Mouse (Mus musculus) cerebellum, adult 2 months (tissue): ENCODE results near the gene Snorc. TPM values are rescaled to one million over a fixed set of nuclear protein-coding genes. Genes with fewer than 3 reads are reported as not detected.

Experiments used
- DNase-seq, 2 experiments: peaks; one replicate each; pipeline ENCODE4 v3.0.0; 2021
- H3K27ac ChIP-seq: fragments of 200-500 bp; 2 replicates; pipeline ENCODE4 v1.5.1; 2012; ENCODE audit warnings: low read length, control low read depth, inconsistent platforms; ENCODE audit not compliant: insufficient read depth
- H3K27me3 ChIP-seq: fragments of 200-500 bp; 2 replicates; pipeline ENCODE4 v1.6.1; 2012; ENCODE audit warnings: inconsistent platforms, mild to moderate bottlenecking, low read length, moderate library complexity; ENCODE audit not compliant: control insufficient read depth, insufficient read depth
- H3K4me1 ChIP-seq: fragments of 200-500 bp; 2 replicates; pipeline ENCODE4 v1.6.1; 2011; ENCODE audit warnings: low read length; ENCODE audit not compliant: control insufficient read depth, insufficient read depth
- H3K4me3 ChIP-seq: fragments of 200-500 bp; replicated peaks from 2 replicates; pipeline ENCODE3; 2011; ENCODE audit warnings: mild to moderate bottlenecking, low read depth, low read length, control low read depth; ENCODE audit not compliant: insufficient read depth
- CTCF ChIP-seq: fragments of 200-500 bp; IDR thresholded peaks from 2 replicates; pipeline ENCODE4 v1.5.1; 2011; ENCODE audit warnings: low read depth, mild to moderate bottlenecking, control low read depth, low read length, moderate library complexity, borderline replicate concordance; ENCODE audit not compliant: insufficient read depth
- POLR2A ChIP-seq: fragments of 200-500 bp; IDR thresholded peaks from 2 replicates; pipeline ENCODE4 v1.6.1; 2011; ENCODE audit warnings: low read length, control low read depth, borderline replicate concordance; ENCODE audit not compliant: insufficient read depth
- WGBS: fragments of 180-500 bp; shearing (Covaris S2); methylation state at CpG from one replicate; pipeline ENCODE4 v1.1.7; 2018; 5-methylcytosine and 5-hydroxymethylcytosine counted together
- polyA plus RNA-seq: library from polyadenylated mRNA; depleted of rRNA; stranded (reverse); fragments of >200 nt; gene quantifications from 2 replicates; pipeline ENCODE4 v1.2.3, GENCODE M21; 2012; rRNA removed

Gene Snorc
- polyA plus RNA-seq, 1 experiment = 0.59 TPM

GRCm38 (mm10) chr1:87521523-87521922 is 51.5 kb downstream of the Snorc start:
- DNase-seq = peak; percentile 25 to 44
- no peak for TF ChIP-seq POLR2A
- TF ChIP-seq CTCF = no peak
- WGBS = 9% methylated on average over 1 of the region's 1 CpGs
- Histone ChIP-seq H3K27me3 (no peaks in the 10 kb centered on the region), H3K4me1 (peaks cover 6% of the 10 kb centered on the region; the same call in 1 of the 2 replicates), H3K27ac (no peak overlapping the region), H3K4me3 (no peak overlapping the region)

- Histone ChIP-seq H3K27me3 (no peaks in the 10 kb centered on the region), H3K4me3 (no peak overlapping the region), H3K4me1 (peaks cover 11% of the 10 kb centered on the region), H3K27ac (no peak overlapping the region)
- DNase-seq = no peak
- TF ChIP-seq CTCF (no peak), POLR2A (no peak)
- 94% methylated on average over 7 of the region's 7 CpGs for WGBS
Measured at GRCm38 (mm10) chr1:87525041-87525440, 55.0 kb downstream of the Snorc start.

Other genes with a start within 250 kb of the Snorc start
- gene Efhd1, start 205.9 kb upstream of the Snorc start, polyA plus RNA-seq = 61.8 and 65.7 TPM in 2 replicates
- gene Gigyf2, start 143.3 kb upstream of the Snorc start, polyA plus RNA-seq = 61.4 and 63.1 TPM in 2 replicates
- gene Kcnj13, start 75.5 kb upstream of the Snorc start, polyA plus RNA-seq = 5.5 and 18.2 TPM in 2 replicates
- gene Neu2, start 39.6 kb downstream of the Snorc start, polyA plus RNA-seq = 3.7 and 5.2 TPM in 2 replicates
- 21.8 and 25.5 TPM in 2 replicates for gene Ngef, start 103.6 kb downstream of the Snorc start, polyA plus RNA-seq
- gene Inpp5d, start 150.0 kb downstream of the Snorc start, polyA plus RNA-seq = 4.7 and 5.6 TPM in 2 replicates